Mouse (Mus musculus): ENCODE measurements around the gene Ear1. TPM values are rescaled to one million over a fixed set of nuclear protein-coding genes. Genes with fewer than 3 reads are reported as not detected.
A peak's percentile ranks its signal among the peaks of the same experiment; 100 is the strongest.
"Not testable (repeated sequence)": the region's sequence is repeated elsewhere in the genome, so short reads cannot be mapped to it uniquely, and the experiment has no call there.

Ear1 gene
- 0.32 and 0.38 TPM in 2 replicates for polyA plus RNA-seq (2012; rRNA removed)

DNA sequence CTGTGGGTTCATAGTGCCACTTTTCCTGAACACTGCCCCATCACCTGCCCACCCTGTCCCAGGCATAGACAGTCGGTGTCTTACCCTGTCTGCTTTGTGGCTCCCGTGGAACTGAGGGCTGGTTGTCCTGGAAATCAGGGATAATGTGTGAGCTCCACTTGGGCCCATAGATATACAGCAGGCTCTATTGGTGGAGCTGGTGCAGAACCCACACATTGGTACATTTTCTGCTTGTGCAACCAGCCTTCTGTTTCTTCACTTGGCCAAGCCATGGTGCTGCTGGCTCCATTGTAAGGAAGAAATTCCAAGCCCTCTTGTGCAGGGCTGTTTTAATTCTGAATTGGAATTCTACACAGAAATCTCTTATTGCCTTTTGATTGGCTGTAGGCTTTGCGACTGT is at the start of gene Ear1:
Gene Ear1 (minus strand): TSS at position 101 of the 400 bp plus-strand sequence.
- DNase-seq (ENCODE audit: extremely low spot score in 1 of 2, low spot score in 1 of 2), result not testable (repeated sequence)

DNA sequence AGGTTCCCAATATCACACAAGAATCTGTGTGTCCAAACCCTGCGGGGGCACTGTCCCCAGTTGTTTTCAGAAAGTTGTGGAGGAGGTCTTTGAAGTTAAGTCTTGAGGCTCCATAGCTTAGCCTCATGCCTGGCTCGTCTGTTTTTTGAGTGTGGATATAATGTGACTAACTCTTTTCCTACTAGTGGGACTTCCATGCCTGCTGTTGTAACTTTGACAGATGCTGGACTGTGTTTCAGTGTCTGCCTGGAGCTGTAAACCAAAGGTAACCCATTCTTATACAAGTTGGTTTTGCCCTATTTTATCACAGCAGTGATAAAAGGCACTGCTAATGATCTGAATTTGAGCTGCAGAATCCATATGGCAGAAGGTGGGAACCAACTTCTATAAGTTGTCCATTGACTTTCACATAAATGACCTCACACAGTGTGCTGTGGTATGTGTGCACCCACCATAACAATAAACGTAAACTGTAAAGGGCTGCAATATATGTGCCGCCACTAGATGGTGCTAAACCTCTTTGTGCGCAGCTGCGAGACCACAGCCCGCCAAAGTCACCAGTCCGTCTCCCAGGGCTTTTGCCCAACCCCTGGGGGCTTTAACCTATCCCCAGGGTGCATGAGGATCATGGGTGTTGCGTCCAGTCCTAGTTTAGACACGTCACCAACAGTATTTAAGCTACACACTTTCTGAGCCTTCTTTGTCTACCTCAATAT is 49.5 kb upstream of the Ear1 start, which contains the start of gene Gm8113:
Gene Gm8113 (plus strand): TSS at position 703 of the 716 bp plus-strand sequence.
- DNase-seq (ENCODE audit: extremely low spot score in 1 of 2, low spot score in 1 of 2), result peak; percentile 11 to 77

DNA sequence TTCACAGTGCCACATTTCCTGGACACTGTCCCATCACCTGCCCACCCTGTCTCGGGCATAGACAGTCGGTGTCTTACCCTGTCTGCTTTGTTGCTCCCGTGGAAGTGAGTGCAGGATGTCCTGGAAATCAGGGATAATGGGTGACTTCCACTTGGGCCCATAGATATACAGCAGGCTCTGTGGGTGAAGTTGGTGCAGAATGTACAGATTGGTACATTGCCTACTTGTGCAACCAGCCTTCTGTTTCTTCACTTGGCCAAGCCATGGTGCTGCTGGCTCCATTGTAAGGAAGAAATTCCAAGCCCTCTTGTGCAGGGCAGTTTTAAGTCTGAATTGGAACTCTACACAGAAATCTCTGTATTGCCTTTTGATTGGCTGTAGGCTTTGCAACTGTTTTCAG is 48.1 kb upstream of the Ear1 start, which contains the start of gene Ear10:
Gene Ear10 (minus strand): TSS at position 101 of the 400 bp plus-strand sequence.
- not testable (repeated sequence) for DNase-seq (ENCODE audit: extremely low spot score in 1 of 2, low spot score in 1 of 2)

DNA sequence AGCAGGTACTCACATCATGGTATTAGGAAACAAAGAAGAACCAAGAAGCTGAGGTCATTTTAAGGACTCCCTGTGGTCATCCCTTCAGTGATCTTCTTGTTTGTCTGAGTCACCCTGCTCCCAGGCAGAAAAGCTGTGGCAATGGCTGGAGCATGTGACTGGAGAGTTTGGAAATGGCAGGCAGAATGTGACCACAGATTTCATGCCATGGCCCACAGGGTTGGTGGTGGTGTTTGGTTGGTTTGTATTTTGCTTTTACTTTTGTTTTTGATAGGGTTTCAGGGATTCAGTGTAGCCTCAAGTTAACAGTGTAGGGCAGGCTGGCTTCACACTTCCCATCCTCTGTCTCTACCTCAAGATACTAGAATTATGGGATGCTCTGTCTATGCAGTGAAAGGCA is 42.9 kb upstream of the Ear1 start:
- not testable (repeated sequence) for DNase-seq (ENCODE audit: extremely low spot score in 1 of 2, low spot score in 1 of 2)

DNA sequence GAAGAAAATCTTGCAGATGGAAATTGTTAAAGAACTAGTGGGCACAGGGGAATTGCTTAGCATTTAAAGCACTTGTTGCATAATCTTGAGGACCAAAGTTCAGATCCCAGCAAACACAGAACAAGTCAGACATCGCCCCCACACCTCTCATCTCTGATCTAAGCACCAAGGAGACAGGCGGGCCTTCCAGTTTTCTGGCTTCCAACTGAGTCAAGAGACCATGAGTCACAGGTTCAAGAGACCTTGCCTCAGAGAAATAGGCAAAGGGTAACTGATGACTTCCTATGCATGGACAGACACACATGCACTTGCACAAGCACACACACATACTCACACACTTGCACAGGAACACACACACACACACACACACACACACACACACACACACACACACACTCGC is 23.3 kb upstream of the Ear1 start:
- not testable (repeated sequence) for DNase-seq (ENCODE audit: extremely low spot score in 1 of 2, low spot score in 1 of 2)

DNA sequence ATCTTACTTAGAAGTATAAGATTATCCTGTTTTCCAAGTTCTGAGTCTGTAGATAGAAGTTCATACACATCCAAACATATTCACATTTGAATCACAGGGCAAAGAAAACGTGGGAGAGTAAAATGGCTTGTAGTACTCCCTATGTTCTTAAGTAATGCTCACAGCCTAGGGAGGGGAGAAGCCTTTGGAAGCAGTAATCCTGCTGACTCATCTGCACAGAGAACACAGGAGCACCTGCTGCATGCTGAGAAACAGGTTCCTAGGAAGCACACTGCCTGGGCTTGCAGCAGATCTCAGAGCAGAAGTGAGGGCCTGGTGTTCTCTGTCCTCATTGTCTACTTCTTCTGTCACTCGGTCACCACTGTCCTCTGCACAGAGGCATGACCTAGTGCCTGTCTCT is 20.0 kb upstream of the Ear1 start:
- DNase-seq (ENCODE audit: extremely low spot score in 1 of 2, low spot score in 1 of 2), result not testable (repeated sequence)

DNA sequence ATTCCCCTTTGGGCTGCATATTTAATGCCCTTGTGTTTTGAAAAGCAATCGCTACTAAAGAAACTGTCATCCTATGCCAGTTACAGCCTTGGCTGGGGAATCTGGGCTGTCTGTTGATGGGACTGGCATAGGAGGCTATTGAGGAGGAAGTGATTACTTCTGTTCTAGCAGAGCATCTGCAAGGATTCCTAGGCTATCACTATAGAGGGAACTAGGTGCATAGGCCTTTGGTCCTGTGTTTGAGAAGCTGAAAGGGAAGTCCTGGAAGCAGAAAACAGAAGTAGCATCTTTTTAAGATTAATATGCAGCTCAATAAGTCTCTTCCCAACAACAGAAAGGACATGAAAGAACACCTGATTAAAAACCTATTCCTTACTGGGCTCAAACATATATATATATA is 16.0 kb upstream of the Ear1 start:
- DNase-seq (ENCODE audit: extremely low spot score in 1 of 2, low spot score in 1 of 2), result not testable (repeated sequence)

DNA sequence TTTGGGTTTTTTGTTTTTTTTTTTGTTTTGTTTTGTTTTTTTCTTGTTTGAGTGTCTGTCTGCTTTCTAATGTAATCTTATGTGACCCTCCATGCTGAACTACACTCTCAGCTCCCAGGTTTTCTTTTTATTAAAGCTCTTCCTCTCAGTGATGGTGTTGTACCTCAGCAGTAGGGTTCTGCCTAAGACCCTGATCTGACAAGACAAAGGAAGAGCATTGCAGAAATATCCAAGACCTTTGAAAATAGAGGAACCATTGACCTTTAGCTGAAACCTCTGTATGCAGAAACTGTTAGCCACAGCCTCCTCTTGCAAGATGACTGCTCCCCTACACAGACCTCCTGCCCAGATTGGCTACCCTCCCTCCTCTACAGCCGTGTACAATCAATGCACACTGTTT is 10.9 kb upstream of the Ear1 start:
- not testable (repeated sequence) for DNase-seq (ENCODE audit: extremely low spot score in 1 of 2, low spot score in 1 of 2)

DNA sequence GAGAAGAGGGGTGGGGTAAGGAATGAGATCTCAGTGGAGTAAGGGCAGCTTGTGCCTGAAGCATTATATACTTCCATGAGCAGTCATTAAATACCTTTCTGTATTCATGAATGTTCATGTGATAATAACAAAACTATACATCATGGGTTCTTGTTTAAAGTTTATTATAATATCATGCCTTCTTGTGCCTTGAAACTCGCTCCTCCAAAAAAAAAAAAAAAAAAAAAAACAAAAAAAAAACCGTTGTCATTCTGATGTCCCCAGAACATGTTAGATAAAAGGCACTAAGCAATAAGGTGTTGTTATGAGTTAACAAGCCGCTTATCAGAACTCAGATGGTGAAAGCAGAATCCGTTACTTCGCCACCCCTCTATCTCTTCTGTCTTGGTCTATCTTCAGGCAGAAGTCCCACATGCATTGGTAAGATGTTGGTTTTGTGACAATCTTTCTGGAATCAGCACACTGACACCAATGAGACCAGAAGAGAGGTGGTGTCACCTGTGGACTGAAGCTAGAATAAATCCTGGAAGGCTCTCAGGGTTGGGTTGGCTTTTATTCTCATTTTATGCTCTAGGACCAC is 4.7 kb upstream of the Ear1 start:
- not testable (repeated sequence) for DNase-seq (ENCODE audit: extremely low spot score in 1 of 2, low spot score in 1 of 2)

DNA sequence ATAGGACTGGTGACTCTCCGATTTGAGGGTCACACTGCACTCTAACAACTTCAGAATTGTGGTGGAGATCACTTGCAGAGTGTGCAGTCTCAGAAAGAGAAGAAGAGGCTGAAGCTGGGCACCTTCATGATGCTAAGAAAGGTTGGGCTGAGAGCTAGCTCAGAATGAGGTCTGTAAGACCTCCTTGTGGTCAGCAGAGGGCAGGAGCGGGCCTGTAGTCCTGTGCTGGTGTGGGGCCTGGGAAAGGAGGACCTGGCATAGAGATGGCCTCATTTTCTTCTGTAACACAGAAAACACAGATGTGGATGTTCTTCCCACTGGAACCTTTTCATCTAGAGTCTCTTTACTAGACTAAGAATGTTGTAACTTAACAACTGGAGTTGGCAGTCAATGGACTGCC is 2.5 kb upstream of the Ear1 start:
- not testable (repeated sequence) for DNase-seq (ENCODE audit: extremely low spot score in 1 of 2, low spot score in 1 of 2)

DNA sequence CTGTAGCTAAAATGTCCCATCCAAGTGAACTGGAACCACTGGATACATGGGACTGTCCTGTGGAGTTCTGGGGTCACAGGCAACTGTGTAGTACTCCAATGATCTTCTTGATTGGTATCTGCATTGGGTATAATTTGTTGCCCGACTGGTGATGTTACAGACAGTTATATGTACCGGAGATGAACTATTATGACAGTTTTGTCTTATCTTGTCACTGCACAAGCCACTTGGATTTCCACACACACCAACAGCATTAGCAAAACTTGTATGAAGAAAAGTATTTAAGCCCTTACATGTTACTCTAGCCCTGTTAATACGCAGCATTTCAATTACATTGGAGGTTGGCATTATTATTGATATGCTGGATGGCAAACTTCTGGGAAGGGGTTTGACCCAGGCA is 455 bp downstream of the Ear1 start:
- not testable (repeated sequence) for DNase-seq (ENCODE audit: extremely low spot score in 1 of 2, low spot score in 1 of 2)

DNA sequence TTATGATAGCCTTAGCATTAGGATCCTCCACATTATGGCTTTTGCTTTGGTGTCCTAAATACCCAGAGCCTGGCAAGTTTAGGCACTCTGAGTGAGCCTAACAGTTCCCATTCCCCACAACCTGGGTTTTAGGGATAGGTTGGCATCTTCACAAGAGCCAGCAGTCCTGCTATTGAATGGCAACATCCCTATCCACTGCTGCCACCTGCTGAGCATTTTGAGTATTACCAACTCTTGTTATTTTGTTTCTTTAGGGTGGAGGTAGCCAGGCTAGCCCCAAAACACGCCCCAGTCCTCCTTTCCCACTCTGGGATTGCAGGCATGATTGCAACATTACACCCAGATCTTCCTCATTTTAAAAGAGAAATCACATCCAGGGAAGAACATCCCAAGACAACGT is 14.8 kb downstream of the Ear1 start:
- DNase-seq (ENCODE audit: extremely low spot score in 1 of 2, low spot score in 1 of 2), result peak; percentile 14 to 56

DNA sequence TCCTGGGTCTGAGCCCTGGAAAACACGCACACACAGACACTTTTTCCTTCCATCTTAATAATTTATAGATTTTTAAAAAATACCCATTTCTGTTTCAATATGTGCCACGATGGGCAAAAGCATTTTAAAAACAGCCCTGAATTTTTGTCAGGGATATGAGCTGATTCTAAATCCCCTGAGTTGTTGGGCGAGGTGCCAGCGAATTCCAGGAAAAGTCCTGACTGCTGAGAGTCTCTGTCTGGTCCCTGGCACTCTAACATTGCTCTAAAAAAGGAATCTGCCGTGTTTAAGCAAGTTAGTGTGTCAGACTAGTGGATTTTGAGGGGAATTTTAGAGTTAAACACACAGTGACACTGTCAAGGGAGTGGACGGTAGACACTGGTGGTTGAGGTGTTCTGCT is 15.9 kb downstream of the Ear1 start:
- not testable (repeated sequence) for DNase-seq (ENCODE audit: extremely low spot score in 1 of 2, low spot score in 1 of 2)

DNA sequence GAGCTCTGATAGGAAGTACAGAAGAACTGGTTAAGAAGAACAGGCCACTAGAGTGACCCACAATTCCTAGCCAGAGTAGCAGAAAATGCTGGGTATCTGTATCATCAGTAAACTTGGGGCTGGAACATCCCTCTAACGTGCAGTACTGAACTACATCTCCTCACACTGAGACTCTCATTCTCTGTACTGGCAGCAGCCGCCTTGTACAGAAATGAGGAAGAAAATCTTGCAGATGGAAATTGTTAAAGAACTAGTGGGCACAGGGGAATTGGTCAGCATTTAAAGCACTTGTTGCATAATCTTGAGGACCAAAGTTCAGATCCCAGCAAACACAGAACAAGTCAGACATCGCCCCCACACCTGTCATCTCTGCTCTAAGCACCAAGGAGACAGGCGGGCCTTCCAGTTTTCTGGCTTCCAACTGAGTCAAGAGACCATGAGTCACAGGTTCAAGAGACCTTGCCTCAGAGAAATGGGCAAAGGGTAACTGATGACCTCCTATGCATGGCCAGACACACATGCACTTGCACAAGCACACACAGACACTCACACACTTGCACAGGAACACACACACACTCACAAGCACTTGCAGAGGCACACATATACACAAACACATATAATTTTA is 31.3 kb downstream of the Ear1 start:
- DNase-seq (ENCODE audit: extremely low spot score in 1 of 2, low spot score in 1 of 2), result not testable (repeated sequence)

DNA sequence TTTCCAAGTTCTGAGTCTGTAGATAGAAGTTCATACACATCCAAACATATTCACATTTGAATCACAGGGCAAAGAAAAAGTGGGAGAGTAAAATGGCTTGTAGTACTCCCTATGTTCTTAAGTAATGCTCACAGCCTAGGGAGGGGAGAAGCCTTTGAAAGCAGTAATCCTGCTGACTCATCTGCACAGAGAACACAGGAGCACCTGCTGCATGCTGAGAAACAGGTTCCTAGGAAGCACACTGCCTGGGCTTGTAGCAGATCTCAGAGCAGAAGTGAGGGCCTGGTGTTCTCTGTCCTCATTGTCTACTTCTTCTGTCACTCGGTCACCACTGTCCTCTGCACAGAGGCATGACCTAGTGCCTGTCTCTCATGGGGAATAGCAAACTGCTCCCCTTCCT is 34.3 kb downstream of the Ear1 start:
- not testable (repeated sequence) for DNase-seq (ENCODE audit: extremely low spot score in 1 of 2, low spot score in 1 of 2)

DNA sequence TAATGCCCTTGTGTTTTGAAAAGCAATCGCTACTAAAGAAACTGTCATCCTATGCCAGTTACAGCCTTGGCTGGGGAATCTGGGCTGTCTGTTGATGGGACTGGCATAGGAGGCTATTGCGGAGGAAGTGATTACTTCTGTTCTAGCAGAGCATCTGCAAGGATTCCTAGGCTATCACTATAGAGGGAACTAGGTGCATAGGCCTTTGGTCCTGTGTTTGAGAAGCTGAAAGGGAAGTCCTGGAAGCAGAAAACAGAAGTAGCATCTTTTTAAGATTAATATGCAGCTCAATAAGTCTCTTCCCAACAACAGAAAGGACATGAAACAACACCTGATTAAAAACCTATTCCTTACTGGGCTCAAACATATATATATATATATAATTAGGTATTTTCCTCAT is 40.0 kb downstream of the Ear1 start:
- DNase-seq (ENCODE audit: extremely low spot score in 1 of 2, low spot score in 1 of 2), result not testable (repeated sequence)

DNA sequence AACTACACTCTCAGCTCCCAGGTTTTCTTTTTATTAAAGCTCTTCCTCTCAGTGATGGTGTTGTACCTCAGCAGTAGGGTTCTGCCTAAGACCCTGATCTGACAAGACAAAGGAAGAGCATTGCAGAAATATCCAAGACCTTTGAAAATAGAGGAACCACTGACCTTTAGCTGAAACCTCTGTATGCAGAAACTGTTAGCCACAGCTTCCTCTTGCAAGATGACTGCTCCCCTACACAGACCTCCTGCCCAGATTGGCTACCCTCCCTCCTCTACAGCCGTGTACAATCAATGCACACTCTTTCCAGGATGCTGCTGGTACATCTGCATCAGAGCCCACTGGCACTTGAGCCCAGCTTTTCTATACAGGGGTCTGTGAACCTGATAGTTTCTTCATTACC is 44.9 kb downstream of the Ear1 start:
- DNase-seq (ENCODE audit: extremely low spot score in 1 of 2, low spot score in 1 of 2), result not testable (repeated sequence)

DNA sequence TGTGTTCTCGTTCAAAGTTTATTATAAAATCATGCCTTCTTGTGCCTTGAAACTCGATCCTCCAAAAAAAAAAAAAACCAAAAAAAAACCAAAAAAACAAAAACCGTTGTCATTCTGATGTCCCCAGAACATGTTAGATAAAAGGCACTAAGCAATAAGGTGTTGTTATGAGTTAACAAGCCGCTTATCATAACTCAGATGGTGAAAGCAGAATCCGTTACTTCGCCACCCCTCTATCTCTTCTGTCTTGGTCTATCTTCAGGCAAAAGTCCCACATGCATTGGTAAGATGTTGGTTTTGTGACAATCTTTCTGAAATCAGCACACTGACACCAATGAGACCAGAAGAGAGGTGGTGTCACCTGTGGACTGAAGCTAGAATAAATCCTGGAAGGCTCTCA is 51.1 kb downstream of the Ear1 start:
- DNase-seq (ENCODE audit: extremely low spot score in 1 of 2, low spot score in 1 of 2), result not testable (repeated sequence)

DNA sequence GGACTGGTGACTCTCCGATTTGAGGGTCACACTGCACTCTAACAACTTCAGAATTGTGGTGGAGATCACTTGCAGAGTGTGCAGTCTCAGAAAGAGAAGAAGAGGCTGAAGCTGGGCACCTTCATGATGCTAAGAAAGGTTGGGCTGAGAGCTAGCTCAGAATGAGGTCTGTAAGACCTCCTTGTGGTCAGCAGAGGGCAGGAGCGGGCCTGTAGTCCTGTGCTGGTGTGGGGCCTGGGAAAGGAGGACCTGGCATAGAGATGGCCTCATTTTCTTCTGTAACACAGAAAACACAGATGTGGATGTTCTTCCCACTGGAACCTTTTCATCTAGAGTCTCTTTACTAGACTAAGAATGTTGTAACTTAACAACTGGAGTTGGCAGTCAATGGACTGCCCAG is 53.4 kb downstream of the Ear1 start:
- DNase-seq (ENCODE audit: extremely low spot score in 1 of 2, low spot score in 1 of 2), result not testable (repeated sequence)

DNA sequence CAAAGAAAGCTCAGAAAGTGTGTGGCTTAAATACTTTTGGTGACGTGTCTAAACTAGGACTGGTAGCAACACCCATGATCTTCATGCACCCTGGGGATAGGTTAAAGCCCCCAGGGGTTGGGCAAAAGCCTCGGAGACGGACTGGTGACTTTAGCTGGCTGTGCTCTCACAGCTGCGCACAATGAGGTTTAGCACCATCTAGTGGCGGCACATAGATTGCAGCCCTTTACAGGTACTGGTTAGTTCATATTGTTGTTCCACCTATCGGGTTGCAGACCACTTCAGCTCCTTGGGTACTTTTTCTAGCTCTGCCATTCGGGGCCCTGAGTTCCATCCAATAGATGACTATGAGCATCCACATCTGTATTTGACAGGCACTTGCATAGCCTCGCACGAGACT is 62.9 kb downstream of the Ear1 start:
- peak; percentile 20 to 79 for DNase-seq (ENCODE audit: extremely low spot score in 1 of 2, low spot score in 1 of 2)

DNA sequence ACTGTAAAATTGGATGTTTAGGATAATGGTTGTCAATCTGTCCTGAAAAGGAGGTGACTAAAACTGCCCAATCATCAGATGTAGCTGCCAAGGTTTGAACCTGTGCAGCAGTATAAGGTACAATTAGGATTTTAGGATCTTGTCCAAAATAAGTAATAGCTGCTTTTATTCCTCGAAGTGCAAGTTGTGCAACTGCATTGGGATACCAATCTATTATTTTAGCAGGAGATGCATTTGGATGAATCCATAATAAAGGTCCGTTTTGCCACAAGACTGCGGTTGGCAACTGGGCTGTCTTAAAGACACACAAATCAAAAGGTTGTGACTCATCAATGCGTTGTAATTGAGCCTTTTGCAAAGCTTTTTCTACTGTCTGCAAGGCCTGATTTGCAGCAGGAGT is 67.2 kb downstream of the Ear1 start:
- not testable (repeated sequence) for DNase-seq (ENCODE audit: extremely low spot score in 1 of 2, low spot score in 1 of 2)

DNA sequence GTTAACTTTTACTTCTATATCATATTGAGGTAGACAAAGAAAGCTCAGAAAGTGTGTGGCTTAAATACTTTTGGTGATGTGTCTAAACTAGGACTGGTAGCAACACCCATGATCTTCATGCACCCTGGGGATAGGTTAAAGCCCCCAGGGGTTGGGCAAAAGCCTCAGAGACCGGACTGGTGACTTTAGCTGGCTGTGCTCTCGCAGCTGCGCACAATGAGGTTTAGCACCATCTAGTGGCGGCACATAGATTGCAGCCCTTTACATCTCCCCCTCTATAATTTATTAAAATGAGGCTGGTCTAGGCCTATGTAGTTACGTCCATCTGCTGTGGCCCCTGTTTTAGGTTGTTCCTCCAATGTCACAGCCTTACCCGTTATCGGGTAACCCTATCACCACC is 70.9 kb downstream of the Ear1 start:
- not testable (repeated sequence) for DNase-seq (ENCODE audit: extremely low spot score in 1 of 2, low spot score in 1 of 2)

Data from frontal cortex, adult 2 months (tissue).